Mouse (Mus musculus) adipocyte (in vitro differentiated cells): ENCODE measurements at regions not wholly inside any gene's neighbourhood (a gene's known extent, or its start where the extent isn't known, plus 50 kb on each side); places are given as distances from the start of the nearest gene placed in this dataset.

Experiments used
- DNase-seq: peaks from one replicate; pipeline ENCODE4 v3.0.0-alpha.2; 2016; ENCODE audit warnings: low spot score

DNA sequence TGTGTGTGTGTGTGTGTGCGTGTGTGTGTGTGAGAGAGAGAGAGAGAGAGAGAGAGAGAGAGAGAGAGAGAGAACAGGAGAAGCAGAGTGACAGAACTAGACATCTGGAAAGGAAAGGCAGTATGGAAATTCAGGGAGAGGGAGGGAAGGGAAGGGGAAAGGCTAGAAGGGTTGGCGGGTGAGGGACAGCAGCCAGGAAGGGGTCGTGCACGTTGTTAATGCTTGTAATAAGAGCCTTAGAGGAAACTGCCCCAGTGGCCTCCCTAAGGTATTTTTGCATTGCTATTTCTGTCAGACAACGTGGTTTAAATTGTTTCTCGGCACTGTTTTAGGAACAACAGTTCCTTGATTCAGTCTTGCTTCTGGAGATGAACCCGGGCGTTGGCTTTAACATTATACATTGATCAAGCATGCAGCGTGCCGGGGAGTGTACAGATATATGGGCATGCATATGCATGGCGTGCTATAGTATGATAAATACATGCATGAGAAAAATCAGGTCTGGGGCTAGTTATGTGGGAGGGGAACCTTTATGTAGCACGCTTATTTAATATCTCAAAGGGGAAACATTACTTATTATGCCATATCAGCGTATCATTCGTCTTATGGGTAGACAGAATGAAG, 52.6 kb upstream of the Ptgfrn start:
- no peak for DNase-seq

DNA sequence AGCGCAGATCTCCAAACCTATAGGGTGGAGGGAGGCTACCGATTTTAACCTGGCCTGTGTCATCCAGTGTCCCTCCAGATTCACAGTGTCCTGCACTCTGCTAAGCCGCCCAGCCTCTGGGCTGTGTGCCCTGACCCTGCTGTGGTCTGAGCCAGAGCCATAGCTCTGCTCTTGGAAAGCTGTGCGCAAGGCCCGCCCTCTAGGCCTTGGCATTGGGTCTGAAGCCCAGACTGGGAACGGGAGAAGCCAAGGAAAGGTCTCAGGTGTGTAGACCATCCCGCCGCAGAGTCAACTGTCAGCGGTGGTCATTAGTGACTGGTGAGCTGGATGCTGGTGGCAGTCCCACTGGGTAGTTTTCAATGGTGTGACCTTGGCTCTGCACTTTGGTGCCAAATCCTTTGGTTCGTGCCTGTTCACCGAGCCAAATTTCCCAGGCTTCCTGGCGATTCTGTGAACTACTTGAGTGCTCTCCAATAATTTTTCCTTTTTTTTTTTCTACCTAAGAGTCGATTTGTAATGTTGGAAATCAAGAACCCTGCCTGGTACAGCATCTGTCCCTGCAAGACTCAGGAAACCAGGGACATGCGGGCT, 52.0 kb upstream of the Ptgfrn start:
- peak; percentile 54 for DNase-seq

DNA sequence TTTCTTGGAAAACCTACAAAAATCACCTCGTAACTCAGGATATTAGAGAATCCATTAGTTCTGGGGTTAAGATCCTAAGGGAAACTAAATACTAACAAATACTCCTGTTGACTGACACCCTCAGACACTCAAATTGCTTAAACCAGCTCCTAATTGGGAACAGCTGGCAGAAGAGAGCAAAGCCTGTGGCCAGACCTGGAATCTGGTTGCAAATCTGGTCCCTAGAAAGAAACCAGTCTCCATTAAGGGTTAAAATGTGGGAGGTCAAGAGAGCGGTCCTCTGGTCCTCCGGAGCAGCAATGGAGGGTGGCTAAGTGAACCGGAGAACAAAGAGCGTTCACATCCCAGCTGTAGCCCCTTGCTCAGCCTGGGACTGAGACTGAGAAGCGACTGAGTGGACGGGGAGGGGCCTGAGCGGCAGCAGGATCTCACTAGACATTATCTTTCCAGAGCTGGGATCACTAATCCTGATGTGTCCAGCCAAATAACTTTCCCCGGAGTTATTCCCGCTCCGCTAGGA, 51.4 kb upstream of the Ptgfrn start:
- DNase-seq: peak; percentile 29
